Mouse (Mus musculus): ENCODE data around the gene Dapl1. TPM values are rescaled to one million over a fixed set of nuclear protein-coding genes. Genes with fewer than 3 reads are reported as not detected.

Gene Dapl1
- polyA plus RNA-seq, 1 experiment from 2014 or later, result 0.59 TPM

DNA sequence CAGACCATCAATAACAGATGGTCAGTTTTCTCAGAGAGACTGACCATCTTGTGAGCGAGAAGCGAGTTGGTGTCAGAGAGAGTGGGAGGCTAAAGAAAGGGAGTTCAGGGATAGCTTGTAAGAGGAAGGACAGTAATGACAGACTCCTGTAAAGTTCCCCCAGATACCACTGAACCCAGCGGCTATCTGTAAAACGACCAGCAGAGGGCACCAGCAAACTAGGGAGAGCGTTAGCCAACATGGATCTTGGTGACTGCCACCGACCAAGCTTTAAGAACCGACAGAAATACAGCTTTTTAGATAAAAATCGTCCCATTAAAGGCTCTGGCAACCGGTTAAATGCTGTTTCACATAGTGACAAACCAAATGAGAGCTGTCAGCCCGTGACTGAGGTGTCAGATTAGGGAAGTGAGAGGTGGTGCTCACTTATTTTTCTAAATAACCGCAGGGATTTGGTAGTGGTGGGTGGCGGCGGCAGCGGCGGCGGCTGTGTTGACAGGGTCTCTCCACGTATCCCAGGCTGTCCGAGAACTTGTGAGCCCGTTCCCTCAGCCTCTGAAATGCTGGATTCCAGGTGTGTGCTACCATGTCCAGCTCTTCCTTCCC lies 37.7 kb downstream of the Dapl1 start:
- Histone ChIP-seq H3K36me3 (no peaks in the 10 kb centered on the region), H3K9ac (replicated peaks) (no peak overlapping the region), H3K27me3 (replicated peaks) (no peaks in the 10 kb centered on the region), H3K9me3 (replicated peaks) (no peaks in the 10 kb centered on the region), H3K27ac (replicated peaks) (no peak overlapping the region), H3K4me3 (replicated peaks) (peak overlapping the region; percentile 26), H3K4me2 (peak overlapping the region; percentile 54), H3K4me1 (no peaks in the 10 kb centered on the region)
- peak; percentile 88 for ATAC-seq (ENCODE audit: low FRiP score)
- WGBS, result 18% methylated on average over 19 of the region's 19 CpGs

DNA sequence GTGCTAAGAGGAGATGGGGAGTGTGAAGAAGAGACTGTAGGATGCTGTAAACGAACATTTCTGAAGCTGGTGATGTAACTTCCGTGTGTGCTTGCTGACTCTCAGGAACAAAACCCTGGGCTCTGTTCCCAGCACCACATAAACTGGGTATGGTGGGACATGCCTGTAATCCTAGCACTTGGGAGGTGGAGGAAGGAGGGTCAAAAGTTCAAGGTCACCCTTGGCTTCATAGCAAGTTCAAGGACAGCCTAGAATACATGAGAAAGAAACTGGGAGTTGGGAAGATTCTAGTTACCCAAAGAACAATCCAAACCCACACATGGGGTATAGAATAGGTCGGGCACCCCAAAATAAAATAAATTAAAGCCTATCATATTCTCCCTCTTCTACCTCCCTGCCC lies 39.1 kb downstream of the Dapl1 start:
- Histone ChIP-seq H3K9ac (replicated peaks) (no peak overlapping the region), H3K4me1 (no peaks in the 10 kb centered on the region), H3K36me3 (no peaks in the 10 kb centered on the region), H3K27me3 (replicated peaks) (no peaks in the 10 kb centered on the region), H3K4me3 (replicated peaks) (no peak overlapping the region), H3K9me3 (replicated peaks) (no peaks in the 10 kb centered on the region), H3K4me2 (no peak overlapping the region), H3K27ac (replicated peaks) (no peak overlapping the region)
- ATAC-seq (ENCODE audit: low FRiP score), result no peak
- WGBS, result 84% methylated on average over 3 of the region's 3 CpGs

- Histone ChIP-seq H3K4me1 (peaks cover 8% of the 10 kb centered on the region), H3K27ac (replicated peaks) (no peak overlapping the region), H3K27me3 (replicated peaks) (no peaks in the 10 kb centered on the region), H3K36me3 (no peaks in the 10 kb centered on the region), H3K9me3 (replicated peaks) (no peaks in the 10 kb centered on the region), H3K9ac (replicated peaks) (no peak overlapping the region), H3K4me3 (replicated peaks) (no peak overlapping the region), H3K4me2 (no peak overlapping the region)
- WGBS, result 69% methylated on average over 9 of the region's 9 CpGs
- no peak for ATAC-seq (ENCODE audit: low FRiP score)
Observed at GRCm38 (mm10) chr2:59526893-59527292, 42.4 kb downstream of the Dapl1 start.

- WGBS, result 47% methylated on average over 17 of the region's 17 CpGs
- Histone ChIP-seq H3K4me1 (peaks cover 8% of the 10 kb centered on the region), H3K27ac (replicated peaks) (no peak overlapping the region), H3K4me2 (no peak overlapping the region), H3K27me3 (replicated peaks) (no peaks in the 10 kb centered on the region), H3K9me3 (replicated peaks) (no peaks in the 10 kb centered on the region), H3K4me3 (replicated peaks) (no peak overlapping the region), H3K9ac (replicated peaks) (no peak overlapping the region), H3K36me3 (no peaks in the 10 kb centered on the region)
- ATAC-seq (ENCODE audit: low FRiP score), result peak; percentile 45; the same call in 1 of the 2 replicates
Observed at GRCm38 (mm10) chr2:59529574-59530080, 45.2 kb downstream of the Dapl1 start.

DNA sequence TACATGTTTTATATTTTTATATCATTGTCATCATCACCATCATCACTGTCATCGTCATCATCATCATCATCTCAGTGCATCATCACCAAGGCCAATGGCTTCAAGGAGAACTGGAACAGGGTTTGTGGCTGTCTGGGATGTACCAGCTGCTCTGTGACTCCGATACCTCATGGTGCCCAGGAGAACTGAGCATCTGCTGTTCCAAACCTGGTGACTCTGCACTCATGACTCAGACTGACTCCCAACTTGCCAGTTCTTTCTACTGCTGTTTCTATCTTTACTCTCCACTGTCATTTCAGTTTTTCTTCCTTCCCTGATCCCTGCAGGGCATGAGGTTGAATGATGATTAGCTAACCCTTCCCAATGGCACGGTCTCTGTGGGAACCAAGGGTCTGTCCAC lies 46.4 kb downstream of the Dapl1 start:
- peaks cover 8% of the 10 kb centered on the region for H3K4me1 ChIP-seq
- no peak overlapping the region for H3K4me3 ChIP-seq (replicated peaks)
- H3K36me3 ChIP-seq, result no peaks in the 10 kb centered on the region
- H3K27ac ChIP-seq (replicated peaks), result no peak overlapping the region
- WGBS, result 91% methylated on average over 3 of the region's 3 CpGs
- no peak overlapping the region for H3K4me2 ChIP-seq
- H3K27me3 ChIP-seq (replicated peaks), result no peaks in the 10 kb centered on the region
- no peak overlapping the region for H3K9ac ChIP-seq (replicated peaks)
- no peak for ATAC-seq (ENCODE audit: low FRiP score)
- H3K9me3 ChIP-seq (replicated peaks), result no peaks in the 10 kb centered on the region

GRCm38 (mm10) chr2:59532999-59533398 lies 48.5 kb downstream of the Dapl1 start:
- Histone ChIP-seq H3K4me2 (no peak overlapping the region), H3K9ac (replicated peaks) (no peak overlapping the region), H3K27ac (replicated peaks) (no peak overlapping the region), H3K9me3 (replicated peaks) (no peaks in the 10 kb centered on the region), H3K4me1 (peaks cover 8% of the 10 kb centered on the region), H3K36me3 (no peaks in the 10 kb centered on the region), H3K4me3 (replicated peaks) (no peak overlapping the region), H3K27me3 (replicated peaks) (no peaks in the 10 kb centered on the region)
- 86% methylated on average over 3 of the region's 3 CpGs for WGBS
- no peak for ATAC-seq (ENCODE audit: low FRiP score)

- H3K36me3 ChIP-seq, result no peaks in the 10 kb centered on the region
- H3K9me3 ChIP-seq (replicated peaks), result no peaks in the 10 kb centered on the region
- no peak for ATAC-seq (ENCODE audit: low FRiP score)
- H3K27ac ChIP-seq (replicated peaks), result no peak overlapping the region
- H3K4me3 ChIP-seq (replicated peaks), result no peak overlapping the region
- H3K9ac ChIP-seq (replicated peaks), result no peak overlapping the region
- WGBS, result 90% methylated on average over 10 of the region's 10 CpGs
- peaks cover 8% of the 10 kb centered on the region for H3K4me1 ChIP-seq
- no peak overlapping the region for H3K4me2 ChIP-seq
- no peaks in the 10 kb centered on the region for H3K27me3 ChIP-seq (replicated peaks)
Observed at GRCm38 (mm10) chr2:59533504-59533903, 49.1 kb downstream of the Dapl1 start.

DNA sequence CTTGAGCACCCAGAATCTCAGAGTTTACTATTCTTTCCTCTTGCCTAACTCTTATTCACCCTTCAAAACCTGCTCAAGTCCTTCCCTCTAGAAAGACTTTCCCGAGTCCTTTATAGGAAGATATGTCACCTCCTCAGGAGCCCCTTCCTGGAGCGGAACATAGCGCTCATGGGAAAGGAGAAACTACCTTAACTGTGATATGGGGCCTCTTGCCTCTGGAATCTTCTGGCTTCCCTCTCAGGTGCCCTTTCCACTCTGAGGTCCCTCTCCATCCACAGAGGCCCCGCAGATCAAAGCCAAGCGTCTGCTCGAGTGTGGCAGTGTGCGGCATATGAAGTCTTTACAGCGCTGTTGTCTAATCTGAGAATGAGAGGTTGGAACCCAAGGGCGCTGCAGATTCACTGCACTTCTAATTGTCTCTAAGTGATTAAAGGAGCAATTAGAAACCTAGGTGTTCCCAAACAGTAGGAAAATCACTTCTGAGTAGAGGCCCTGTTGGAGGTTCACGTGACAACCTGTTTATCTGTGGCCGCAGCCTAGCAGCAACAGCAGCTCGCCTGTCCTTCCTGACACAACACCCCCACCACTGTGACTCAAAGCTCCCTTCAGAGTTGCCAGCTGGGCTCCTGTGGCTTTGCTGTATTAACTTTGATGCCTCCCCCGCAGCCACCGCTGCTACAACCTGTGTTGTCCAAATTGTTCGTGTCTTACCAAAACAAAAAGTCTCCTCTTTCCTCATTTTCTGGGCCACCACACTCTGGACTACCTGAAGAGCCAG lies 49.7 kb downstream of the Dapl1 start:
- Histone ChIP-seq H3K36me3 (no peaks in the 10 kb centered on the region), H3K27ac (replicated peaks) (no peak overlapping the region), H3K4me2 (no peak overlapping the region), H3K4me3 (replicated peaks) (no peak overlapping the region), H3K9me3 (replicated peaks) (no peaks in the 10 kb centered on the region), H3K4me1 (peaks cover 7% of the 10 kb centered on the region), H3K27me3 (replicated peaks) (no peaks in the 10 kb centered on the region), H3K9ac (replicated peaks) (no peak overlapping the region)
- 80% methylated on average over 15 of the region's 15 CpGs for WGBS
- no peak for ATAC-seq (ENCODE audit: low FRiP score)

DNA sequence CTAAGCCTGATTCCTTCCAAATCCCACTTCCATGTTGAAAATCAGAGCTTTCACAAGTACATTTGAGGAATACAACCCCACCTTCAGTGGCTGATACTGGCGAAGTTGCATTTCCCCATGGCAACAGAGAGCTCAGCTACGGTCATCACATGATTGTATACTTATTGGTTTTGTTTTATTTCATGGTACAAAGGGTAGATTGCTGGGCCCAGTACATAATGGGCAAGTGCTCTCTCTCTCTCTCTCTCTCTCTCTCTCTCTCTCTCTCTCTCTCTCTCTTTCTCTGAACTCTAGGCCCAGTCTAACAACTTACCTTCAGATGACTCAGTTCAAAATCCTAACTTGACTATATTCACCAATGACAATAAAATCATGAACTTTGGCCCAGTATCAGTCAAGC lies 52.5 kb downstream of the Dapl1 start:
- ATAC-seq (ENCODE audit: low FRiP score), result no peak
- Histone ChIP-seq H3K27me3 (replicated peaks) (no peaks in the 10 kb centered on the region), H3K9ac (replicated peaks) (no peak overlapping the region), H3K4me1 (peaks cover 3% of the 10 kb centered on the region; the same call in 1 of the 2 replicates), H3K36me3 (no peaks in the 10 kb centered on the region), H3K27ac (replicated peaks) (no peak overlapping the region), H3K4me2 (no peak overlapping the region), H3K9me3 (replicated peaks) (no peaks in the 10 kb centered on the region), H3K4me3 (replicated peaks) (no peak overlapping the region)
- WGBS, result 87% methylated on average over 2 of the region's 2 CpGs

DNA sequence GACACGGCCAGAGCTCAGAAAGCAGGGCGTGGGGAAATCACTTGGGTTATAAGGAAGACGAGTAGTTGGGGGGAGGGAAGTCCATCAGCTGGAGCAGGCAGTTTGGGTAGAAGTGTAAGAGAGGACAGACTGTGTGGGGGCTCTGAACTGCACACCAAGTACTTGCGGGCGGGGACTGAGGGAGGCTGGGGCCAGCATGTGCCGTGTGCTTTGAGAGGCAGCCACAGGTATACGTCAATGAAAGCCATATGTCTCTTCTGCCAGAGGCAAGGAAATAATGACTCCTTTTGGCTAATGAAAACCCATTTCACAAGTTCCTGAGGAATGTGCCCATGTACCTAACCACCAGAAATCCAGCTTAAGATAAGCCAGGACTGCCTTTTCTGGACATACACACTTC lies 53.6 kb downstream of the Dapl1 start:
- Histone ChIP-seq H3K4me3 (replicated peaks) (no peak overlapping the region), H3K4me2 (no peak overlapping the region), H3K4me1 (peaks cover 4% of the 10 kb centered on the region; the same call in 1 of the 2 replicates), H3K9ac (replicated peaks) (no peak overlapping the region), H3K36me3 (no peaks in the 10 kb centered on the region), H3K27ac (replicated peaks) (no peak overlapping the region), H3K9me3 (replicated peaks) (no peaks in the 10 kb centered on the region), H3K27me3 (replicated peaks) (no peaks in the 10 kb centered on the region)
- WGBS, result 76% methylated on average over 7 of the region's 7 CpGs
- no peak for ATAC-seq (ENCODE audit: low FRiP score)

- Histone ChIP-seq H3K27ac (replicated peaks) (no peak overlapping the region), H3K27me3 (replicated peaks) (no peaks in the 10 kb centered on the region), H3K36me3 (no peaks in the 10 kb centered on the region), H3K4me2 (no peak overlapping the region), H3K9ac (replicated peaks) (no peak overlapping the region), H3K9me3 (replicated peaks) (no peaks in the 10 kb centered on the region), H3K4me3 (replicated peaks) (no peak overlapping the region), H3K4me1 (peaks cover 12% of the 10 kb centered on the region)
- WGBS, result 61% methylated on average over 4 of the region's 4 CpGs
- no peak for ATAC-seq (ENCODE audit: low FRiP score)
Observed at GRCm38 (mm10) chr2:59539796-59540195, 55.3 kb downstream of the Dapl1 start.

Measured in neural tube, embryonic 15.5 days (tissue).